Mouse (Mus musculus): ENCODE measurements around the gene Rarres1.

DNA sequence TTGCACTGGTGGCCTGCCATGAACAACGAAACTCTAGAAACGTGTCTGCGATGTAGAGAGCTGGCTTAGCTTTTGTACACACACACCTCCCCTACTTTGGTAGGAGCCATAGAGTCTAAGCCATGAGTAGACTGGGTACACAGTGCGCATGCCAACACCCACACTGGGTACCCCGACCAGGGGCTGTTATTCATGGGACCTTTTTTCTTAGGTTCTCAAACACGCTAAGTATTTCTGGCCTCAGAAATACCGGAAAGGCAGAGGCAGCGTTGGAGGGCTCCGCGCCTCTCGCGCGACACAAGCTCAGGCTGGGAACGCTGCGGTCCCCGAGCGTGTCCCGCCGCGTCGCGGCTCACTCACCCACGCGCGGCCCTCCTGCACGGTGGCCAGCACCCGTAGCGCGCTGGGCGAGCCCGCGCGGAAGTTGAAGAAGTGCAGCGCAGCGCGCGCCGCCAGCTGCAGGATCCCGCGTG is 486 bp downstream of the Rarres1 start:
- no peak for TF ChIP-seq CTCF (conservative IDR thresholded peaks at IDR 0.05; ENCODE audit: low read length)
- no peak for TF ChIP-seq NANOG (IDR thresholded peaks at IDR 0.05; ENCODE audit: borderline replicate concordance, low read length)

Measured in E14TG2a.4 (cell line).